Mouse (Mus musculus): ENCODE data around the gene Tia1. TPM values are rescaled to one million over a fixed set of nuclear protein-coding genes. Genes with fewer than 3 reads are reported as not detected.

Gene Tia1
- total RNA-seq, 1 experiment from 2014 or later = 48.8 TPM

DNA sequence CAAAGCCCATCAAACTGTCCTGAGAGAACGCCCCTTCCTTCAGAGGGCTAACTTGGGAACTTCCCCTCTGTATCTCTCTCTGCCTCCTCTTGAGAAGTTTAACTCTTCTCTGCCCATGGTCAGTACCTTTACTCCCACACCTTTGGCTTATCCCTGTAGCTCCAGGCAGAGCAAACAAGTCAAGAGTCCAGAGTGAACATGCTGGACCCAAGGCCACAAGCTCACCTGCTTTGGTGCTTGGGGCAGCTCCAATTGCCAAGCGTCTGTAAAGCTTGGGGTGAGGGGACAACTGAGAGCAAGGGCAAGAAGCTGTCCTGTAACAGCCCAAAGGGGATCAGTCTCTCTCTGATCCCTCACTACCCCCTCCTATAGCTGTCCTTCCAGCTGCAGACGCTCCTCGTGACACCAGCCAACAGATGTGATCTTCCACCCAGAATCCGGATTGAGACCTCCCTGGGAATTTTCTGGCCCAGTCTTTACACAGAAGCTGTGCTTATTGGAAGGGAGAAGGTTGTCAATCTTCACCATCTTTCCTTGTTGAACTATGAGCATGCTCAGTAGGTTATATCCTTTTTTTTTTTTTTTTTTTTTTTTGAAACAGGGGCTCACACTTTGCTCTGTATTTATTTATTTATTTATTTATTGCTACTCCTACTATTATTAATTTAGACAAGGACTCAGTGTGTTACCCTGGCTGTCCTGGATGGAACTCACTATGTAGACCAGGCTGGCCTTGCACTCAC lies 18.5 kb upstream of the Tia1 start:
- no peak for DNase-seq

- DNase-seq = no peak
Measured at GRCm38 (mm10) chr6:86387313-86387712, 16.7 kb upstream of the Tia1 start.

- DNase-seq = no peak
Measured at GRCm38 (mm10) chr6:86388461-86388860, 15.6 kb upstream of the Tia1 start.

- DNase-seq = no peak
Measured at GRCm38 (mm10) chr6:86391326-86391725, 12.7 kb upstream of the Tia1 start.

- peak; percentile 21 for DNase-seq
Measured at GRCm38 (mm10) chr6:86393187-86393586, 10.8 kb upstream of the Tia1 start.

GRCm38 (mm10) chr6:86394078-86394720 lies 9.8 kb upstream of the Tia1 start:
- no peak for DNase-seq

- DNase-seq = no peak
Measured at GRCm38 (mm10) chr6:86395021-86395420, 9.0 kb upstream of the Tia1 start.

GRCm38 (mm10) chr6:86395969-86396368 lies 8.1 kb upstream of the Tia1 start:
- no peak for DNase-seq

DNA sequence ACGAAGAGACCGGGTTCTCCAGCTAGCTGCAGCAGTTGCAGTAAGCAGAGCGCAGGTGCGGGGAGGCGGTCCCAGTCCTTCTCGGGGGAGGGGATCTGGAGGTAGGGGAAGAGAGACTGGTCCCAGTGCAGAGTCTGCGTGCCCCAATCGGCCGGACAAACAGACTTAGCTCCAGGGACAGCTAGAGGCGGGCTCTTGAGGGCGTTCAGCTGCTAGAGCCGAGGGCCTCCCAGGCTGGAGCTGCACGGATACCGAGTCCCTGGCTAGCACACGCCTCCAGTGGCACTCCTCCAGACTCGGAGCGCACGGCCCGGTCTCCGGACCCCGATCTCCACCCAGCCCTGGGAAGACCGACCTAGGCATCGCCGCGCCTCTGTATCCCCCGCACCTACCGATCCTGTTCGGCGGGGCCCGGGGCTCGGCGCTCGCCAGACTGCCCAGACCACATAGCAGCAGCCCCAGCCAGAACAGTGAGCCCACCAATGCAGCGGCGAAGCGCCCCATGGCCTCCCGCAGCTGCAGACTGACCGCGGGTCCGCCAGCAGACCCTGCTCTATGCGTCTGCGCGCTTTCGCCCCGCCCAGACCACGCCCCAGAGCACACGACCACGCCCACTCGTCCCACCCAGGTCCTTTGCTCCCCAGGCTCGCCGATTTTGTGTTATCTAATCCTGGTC lies 7.3 kb upstream of the Tia1 start, which contains the start of gene Pcyox1:
TSS of gene Pcyox1 (minus strand) at position 574 of the 676 bp plus-strand sequence.
- DNase-seq = peak; percentile 93

GRCm38 (mm10) chr6:86397257-86397980 lies 6.6 kb upstream of the Tia1 start:
- DNase-seq = no peak

DNA sequence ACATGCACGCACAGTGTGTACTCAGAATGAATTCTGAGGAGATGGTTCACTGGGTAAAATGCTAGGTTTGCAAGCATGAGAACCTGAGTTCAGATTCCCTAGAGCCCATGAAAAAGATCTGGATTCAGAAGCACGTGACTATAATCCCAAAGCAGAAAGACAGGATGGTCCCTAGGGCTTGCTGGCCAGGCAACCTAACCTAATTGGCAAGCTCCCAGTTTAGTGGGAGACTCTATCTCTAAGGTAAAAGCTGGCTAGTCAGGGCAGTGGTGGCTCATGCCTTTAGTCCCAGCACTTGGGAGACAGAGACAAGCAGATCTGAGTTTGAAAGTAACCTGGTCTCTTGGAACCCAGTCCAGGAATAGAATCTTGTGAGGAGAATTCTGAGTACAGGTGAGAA lies 5.0 kb upstream of the Tia1 start:
- DNase-seq = no peak

GRCm38 (mm10) chr6:86399995-86400394 lies 4.0 kb upstream of the Tia1 start:
- no peak for DNase-seq

DNA sequence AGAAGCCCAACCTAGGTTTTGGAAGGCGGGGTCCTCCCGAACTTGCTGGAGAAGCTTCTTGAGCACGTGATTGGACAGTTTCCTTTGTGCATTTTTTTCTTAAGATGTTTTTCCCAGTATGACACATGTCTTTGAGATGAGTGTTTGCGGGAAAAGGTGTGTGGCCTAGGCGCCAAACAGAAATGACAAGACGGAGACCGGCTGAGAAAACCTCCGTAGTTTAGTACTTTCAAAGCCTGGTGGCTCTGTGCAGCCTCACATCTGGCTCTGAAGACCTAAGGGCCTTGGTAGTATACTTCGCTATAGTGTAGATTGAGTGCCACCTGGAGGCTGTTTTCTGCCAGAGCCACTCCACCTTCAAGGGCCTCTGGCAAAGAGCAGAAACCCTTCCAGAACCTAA lies 3.0 kb upstream of the Tia1 start:
- peak; percentile 86 for DNase-seq

DNA sequence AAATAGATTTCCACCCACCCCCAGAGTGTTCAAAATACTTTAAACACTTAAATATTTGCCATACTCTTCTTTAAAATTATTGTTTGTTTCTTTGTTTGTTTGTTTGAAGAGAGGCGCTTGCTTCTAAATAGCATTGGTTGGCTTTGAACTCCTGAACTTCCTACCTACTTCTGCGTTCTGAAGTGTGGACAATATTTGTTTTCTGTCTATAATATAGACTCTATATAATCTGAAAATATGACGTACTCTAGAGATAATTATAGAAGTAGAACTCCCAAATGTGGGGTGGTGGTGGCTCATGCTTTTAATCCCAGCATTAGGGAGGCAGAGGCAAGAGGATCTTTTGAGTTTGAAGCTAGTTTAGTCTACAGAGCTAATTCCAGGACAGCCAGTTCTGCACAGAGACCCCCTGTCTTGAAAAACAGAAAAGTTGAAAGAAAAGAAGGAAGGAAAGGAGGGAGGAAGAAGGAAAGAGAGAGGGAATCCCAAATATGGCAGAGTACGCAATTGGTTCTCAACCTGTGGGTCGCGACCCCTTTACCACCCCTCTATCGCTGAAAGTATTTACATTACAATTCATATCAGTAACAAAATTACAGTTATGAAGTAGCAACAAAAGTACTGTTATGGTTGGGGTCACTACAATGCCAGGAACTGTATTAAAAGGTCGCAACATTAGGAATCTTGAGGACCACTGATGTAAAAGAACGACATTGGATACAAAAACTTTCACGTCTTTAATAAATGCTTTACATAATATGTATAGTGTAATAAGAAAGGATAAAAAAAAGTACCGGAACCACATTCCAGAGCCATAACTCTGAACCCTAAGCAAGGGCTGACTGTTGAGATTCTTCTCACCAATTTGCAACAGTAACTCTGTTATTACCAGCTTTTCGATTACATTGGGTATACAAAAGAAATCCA lies 1.1 kb upstream of the Tia1 start:
- DNase-seq = no peak

DNA sequence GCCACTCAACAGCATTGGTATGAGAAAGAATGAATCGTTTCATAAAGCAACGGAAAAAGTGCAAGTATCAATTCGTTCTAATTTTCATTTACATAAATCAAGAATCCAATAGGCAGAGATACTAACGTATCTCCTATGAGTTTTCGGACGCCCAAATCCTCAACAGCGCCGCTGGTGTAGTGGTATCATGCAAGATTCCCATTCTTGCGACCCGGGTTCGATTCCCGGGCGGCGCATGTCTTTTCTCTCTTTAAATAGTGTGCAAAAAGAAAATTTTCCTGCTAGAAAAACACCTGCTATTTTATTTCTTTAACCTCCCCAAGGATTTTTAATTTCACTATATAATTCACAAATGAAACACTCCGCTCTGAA lies 305 bp upstream of the Tia1 start:
- DNase-seq = peak; percentile 88

DNA sequence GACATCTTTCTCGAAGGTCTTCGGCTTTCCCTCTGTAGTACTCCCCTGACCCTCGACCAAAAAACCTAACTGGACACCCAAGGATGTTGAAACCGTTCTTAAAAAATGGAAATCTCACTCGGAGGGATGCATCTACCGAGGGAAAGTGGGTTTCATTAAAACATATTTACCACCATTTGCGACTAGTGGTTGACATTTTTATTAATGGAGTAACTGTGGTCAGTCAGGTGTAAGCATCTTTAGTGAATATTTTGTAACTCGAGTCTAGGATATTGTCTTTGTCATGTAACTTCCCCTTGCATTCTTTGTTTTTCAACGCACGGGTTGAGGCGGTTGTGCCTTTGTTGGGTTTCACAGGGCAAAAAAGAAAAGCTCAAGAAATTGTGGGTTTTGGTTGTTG lies 977 bp downstream of the Tia1 start:
- no peak for DNase-seq

DNA sequence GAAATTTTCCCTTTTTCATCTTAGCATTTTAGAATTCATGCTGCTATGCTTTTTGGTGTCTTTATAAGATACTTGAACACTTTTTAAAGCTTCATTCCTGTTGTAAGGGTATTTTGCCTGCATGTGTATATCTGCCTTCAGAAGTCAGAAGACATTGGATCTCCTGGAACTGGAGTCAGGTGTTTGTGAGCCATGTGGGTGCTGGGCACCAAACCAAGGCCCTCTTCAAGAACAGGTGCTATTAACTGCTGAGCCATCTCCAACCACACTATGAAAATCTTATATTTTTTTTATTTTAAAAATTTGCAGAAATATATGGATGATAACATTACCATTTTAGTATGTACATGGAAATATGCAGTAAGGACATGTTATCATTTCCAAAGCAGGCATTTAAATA lies 2.3 kb downstream of the Tia1 start:
- no peak for DNase-seq

DNA sequence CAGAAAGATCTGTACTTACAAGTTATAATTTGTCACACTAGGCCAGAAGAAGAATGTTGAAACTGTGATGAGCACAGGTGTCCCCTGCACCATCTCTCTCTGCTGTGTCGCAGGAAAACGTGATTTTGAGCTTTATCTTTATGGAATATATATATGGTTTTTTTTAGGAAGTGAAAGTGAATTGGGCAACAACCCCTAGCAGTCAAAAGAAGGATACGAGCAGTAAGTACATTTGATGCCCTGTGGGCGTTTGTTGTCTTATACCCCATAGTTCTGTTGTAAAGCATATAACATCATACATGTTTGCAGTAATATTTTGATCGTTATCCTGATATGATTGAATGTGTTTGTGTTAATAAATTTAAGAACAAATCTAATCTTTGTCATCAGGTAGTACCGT lies 14.7 kb downstream of the Tia1 start:
- DNase-seq = no peak

DNA sequence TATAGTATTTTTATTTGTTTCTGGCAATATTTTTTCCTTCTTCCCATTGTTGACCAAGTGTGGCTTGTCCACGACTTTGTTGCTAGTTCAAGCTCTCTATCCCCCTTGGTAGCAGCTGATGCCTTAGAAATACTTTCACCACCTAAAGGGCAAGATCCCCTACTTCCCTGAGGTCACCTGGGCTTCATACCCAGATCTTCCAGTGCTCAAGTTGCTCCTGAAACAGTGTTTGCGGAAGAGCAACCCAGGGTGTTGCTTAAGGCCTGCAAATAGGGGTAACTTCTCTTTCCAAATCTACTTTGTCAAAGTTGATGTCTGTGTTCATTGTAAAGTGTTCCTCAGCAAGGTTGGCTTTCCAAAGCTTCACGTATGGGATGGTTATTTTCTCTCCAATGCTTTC lies 15.2 kb downstream of the Tia1 start:
- DNase-seq = no peak

GRCm38 (mm10) chr6:86420491-86420890 lies 16.5 kb downstream of the Tia1 start:
- DNase-seq = peak; percentile 42

DNA sequence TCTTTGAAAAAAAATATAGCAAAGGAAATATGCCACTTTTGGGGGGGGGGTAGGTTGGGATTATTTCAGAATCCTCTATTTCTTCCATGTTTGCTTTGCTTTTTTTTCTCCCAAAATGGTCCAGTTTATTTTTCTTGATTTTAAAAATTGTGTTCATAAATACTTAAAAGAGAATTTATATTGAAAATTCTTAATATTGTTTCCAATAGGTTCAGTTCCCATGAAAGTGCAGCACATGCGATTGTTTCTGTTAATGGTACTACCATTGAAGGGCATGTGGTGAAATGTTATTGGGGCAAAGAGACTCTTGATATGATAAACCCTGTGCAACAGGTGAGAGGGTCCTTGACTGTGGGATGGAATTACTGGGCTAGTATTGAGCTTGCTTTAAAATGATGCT lies 22.3 kb downstream of the Tia1 start, which contains the start of gene Gm44790:
TSS of gene Gm44790 (plus strand) at position 301 of the 400 bp plus-strand sequence.
- no peak for DNase-seq

DNA sequence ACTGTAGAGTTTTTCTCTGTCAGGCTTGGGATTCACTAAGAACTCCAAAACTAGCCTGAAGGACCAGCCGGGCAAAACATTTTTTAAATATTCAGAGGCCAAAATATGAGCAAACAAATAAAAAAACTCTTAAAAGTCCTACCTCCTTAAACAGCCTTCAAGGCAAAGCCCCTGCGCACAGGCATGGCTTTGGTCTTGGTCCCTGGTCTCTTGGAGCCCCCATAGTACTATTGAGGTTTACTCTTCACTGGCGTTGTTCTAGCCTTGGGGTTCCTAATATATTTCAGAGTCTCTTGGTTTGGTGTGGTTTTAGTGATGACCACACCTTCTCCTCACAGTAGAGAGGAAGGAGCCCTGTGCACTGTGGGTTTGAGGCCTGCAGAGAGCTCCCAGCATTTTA lies 27.5 kb downstream of the Tia1 start:
- DNase-seq = no peak

All from adrenal gland, postnatal 14 days (tissue).